Mouse (Mus musculus) CD4-positive, CD25-positive, alpha-beta regulatory T cell, adult 2 months (primary cell): ENCODE data around the gene Ube2e1.
"Not testable (repeated sequence)": the region's sequence is repeated elsewhere in the genome, so short reads cannot be mapped to it uniquely, and the experiment has no call there.

ENCODE experiments used
- DNase-seq: peaks from one replicate; pipeline ENCODE4 v3.0.0-alpha.2; 2012; ENCODE audit warnings: low read depth, low spot score

Gene Ube2e1

GRCm38 (mm10) chr14:18326968-18327672 is 4.5 kb downstream of the Ube2e1 start:
- DNase-seq = peak; percentile 11

- DNase-seq = no peak
Observed at GRCm38 (mm10) chr14:18317457-18318411, 13.9 kb downstream of the Ube2e1 start.

GRCm38 (mm10) chr14:18304165-18304564 is 27.5 kb downstream of the Ube2e1 start:
- no peak for DNase-seq

- no peak for DNase-seq
Observed at GRCm38 (mm10) chr14:18303262-18303661, 28.4 kb downstream of the Ube2e1 start.

- DNase-seq = no peak
Observed at GRCm38 (mm10) chr14:18302750-18303149, 28.9 kb downstream of the Ube2e1 start.

- DNase-seq = peak; percentile 25
Observed at GRCm38 (mm10) chr14:18301591-18301990, 30.1 kb downstream of the Ube2e1 start.

- peak; percentile 56 for DNase-seq
Observed at GRCm38 (mm10) chr14:18300676-18301075, 31.0 kb downstream of the Ube2e1 start.

GRCm38 (mm10) chr14:18298874-18299273 is 32.8 kb downstream of the Ube2e1 start:
- peak; percentile 9 for DNase-seq

- DNase-seq = no peak
Observed at GRCm38 (mm10) chr14:18297441-18297840, 34.2 kb downstream of the Ube2e1 start.

- DNase-seq = no peak
Observed at GRCm38 (mm10) chr14:18292578-18292977, 39.1 kb downstream of the Ube2e1 start.

- DNase-seq = no peak
Observed at GRCm38 (mm10) chr14:18292111-18292510, 39.5 kb downstream of the Ube2e1 start.

GRCm38 (mm10) chr14:18287391-18287790 is 44.3 kb downstream of the Ube2e1 start:
- DNase-seq = no peak

GRCm38 (mm10) chr14:18286441-18286840 is 45.2 kb downstream of the Ube2e1 start:
- DNase-seq = no peak

- DNase-seq = no peak
Observed at GRCm38 (mm10) chr14:18285476-18285875, 46.2 kb downstream of the Ube2e1 start.

GRCm38 (mm10) chr14:18284581-18284980 is 47.1 kb downstream of the Ube2e1 start:
- peak; percentile 53 for DNase-seq

- no peak for DNase-seq
Observed at GRCm38 (mm10) chr14:18280375-18280774, 51.3 kb downstream of the Ube2e1 start.

- no peak for DNase-seq
Observed at GRCm38 (mm10) chr14:18274526-18274925, 57.1 kb downstream of the Ube2e1 start.

GRCm38 (mm10) chr14:18271666-18272065 is 60.0 kb downstream of the Ube2e1 start:
- peak; percentile 32 for DNase-seq

GRCm38 (mm10) chr14:18270529-18271441 is 60.9 kb downstream of the Ube2e1 start, which contains the start of the genes Nkiras1 and Rpl15:
Nkiras1 (plus strand) TSS chr14:18271136.
Rpl15 (minus strand) TSS chr14:18271391.
- DNase-seq = peak; percentile 98

- DNase-seq = not testable (repeated sequence)
Observed at GRCm38 (mm10) chr14:18269947-18270528, 61.6 kb downstream of the Ube2e1 start.

- DNase-seq = no peak
Observed at GRCm38 (mm10) chr14:18263427-18263826, 68.2 kb downstream of the Ube2e1 start.
